Mouse (Mus musculus): ENCODE data around the gene Rxra. TPM values are rescaled to one million over a fixed set of nuclear protein-coding genes. Genes with fewer than 3 reads are reported as not detected.

Rxra gene
- total and polyA plus RNA-seq, 3 experiments = 0.05 TPM; not detected in 2

- ATAC-seq (ENCODE audit: extremely low read depth, insufficient number of reproducible peaks, low FRiP score, poor library complexity, severe bottlenecking) (no peak), DNase-seq (ENCODE audit: low spot score) (no peak)
- H3K36me3 ChIP-seq (replicated peaks) = no peaks in the 10 kb centered on the region
- TF ChIP-seq GATA2 (IDR thresholded peaks at IDR 0.05; ENCODE audit: borderline replicate concordance, low read depth, low read length) (no peak), CTCF (IDR thresholded peaks at IDR 0.05; ENCODE audit: low read depth, low read length) (no peak), GATA1 (IDR thresholded peaks at IDR 0.05; ENCODE audit: borderline replicate concordance, low read length) (no peak)
- no peaks in the 10 kb centered on the region for H3K9me3 ChIP-seq (replicated peaks)
- no peak overlapping the region for H3K4me3 ChIP-seq (ENCODE audit: low read depth, low read length)
- H3K27me3 ChIP-seq (ENCODE audit: insufficient read depth, low read length) = peaks cover 46% of the 10 kb centered on the region
- H3K4me1 ChIP-seq (ENCODE audit: insufficient read depth, low read depth, low read length) = peaks cover 15% of the 10 kb centered on the region
These were observed 26.2 kb upstream of the Rxra start for GRCm38 (mm10) chr2:27649862-27650661.

GRCm38 (mm10) chr2:27650991-27651390 is 25.2 kb upstream of the Rxra start:
- Histone ChIP-seq H3K4me1 (ENCODE audit: insufficient read depth, low read depth, low read length) (peaks cover 20% of the 10 kb centered on the region), H3K36me3 (replicated peaks) (no peaks in the 10 kb centered on the region), H3K27me3 (ENCODE audit: insufficient read depth, low read length) (peaks cover 45% of the 10 kb centered on the region), H3K4me3 (ENCODE audit: low read depth, low read length) (no peak overlapping the region), H3K9me3 (replicated peaks) (no peaks in the 10 kb centered on the region)
- no peak for ATAC-seq (ENCODE audit: extremely low read depth, insufficient number of reproducible peaks, low FRiP score, poor library complexity, severe bottlenecking)
- no peak for TF ChIP-seq GATA1 (IDR thresholded peaks at IDR 0.05; ENCODE audit: borderline replicate concordance, low read length)
- no peak for TF ChIP-seq TAL1 (conservative IDR thresholded peaks at IDR 0.05; ENCODE audit: low read depth, low read length)
- TF ChIP-seq POLR2AphosphoS5 (IDR thresholded peaks at IDR 0.05; ENCODE audit: insufficient replicate concordance, low read depth, low read length) = no peak
- no peak for TF ChIP-seq GATA2 (IDR thresholded peaks at IDR 0.05; ENCODE audit: borderline replicate concordance, low read depth, low read length)
- no peak for TF ChIP-seq CTCF (IDR thresholded peaks at IDR 0.05; ENCODE audit: low read depth, low read length)
- no peak for DNase-seq (ENCODE audit: low spot score)

GRCm38 (mm10) chr2:27653496-27654030 is 22.7 kb upstream of the Rxra start:
- no peak for TF ChIP-seq GATA2 (IDR thresholded peaks at IDR 0.05; ENCODE audit: borderline replicate concordance, low read depth, low read length)
- no peak for TF ChIP-seq CTCF (IDR thresholded peaks at IDR 0.05; ENCODE audit: low read depth, low read length)
- TF ChIP-seq TAL1 (conservative IDR thresholded peaks at IDR 0.05; ENCODE audit: low read depth, low read length) = no peak
- no peak for TF ChIP-seq POLR2AphosphoS5 (IDR thresholded peaks at IDR 0.05; ENCODE audit: insufficient replicate concordance, low read depth, low read length)
- TF ChIP-seq GATA1 (IDR thresholded peaks at IDR 0.05; ENCODE audit: borderline replicate concordance, low read length) = no peak
- Histone ChIP-seq H3K27me3 (ENCODE audit: insufficient read depth, low read length) (peaks cover 54% of the 10 kb centered on the region), H3K4me1 (ENCODE audit: insufficient read depth, low read depth, low read length) (peaks cover 20% of the 10 kb centered on the region), H3K9me3 (replicated peaks) (no peaks in the 10 kb centered on the region), H3K4me3 (ENCODE audit: low read depth, low read length) (no peak overlapping the region), H3K36me3 (replicated peaks) (no peaks in the 10 kb centered on the region)
- no peak for DNase-seq (ENCODE audit: low spot score)
- no peak for ATAC-seq (ENCODE audit: extremely low read depth, insufficient number of reproducible peaks, low FRiP score, poor library complexity, severe bottlenecking)

- DNase-seq (ENCODE audit: low spot score) (no peak), ATAC-seq (ENCODE audit: extremely low read depth, insufficient number of reproducible peaks, low FRiP score, poor library complexity, severe bottlenecking) (no peak)
- Histone ChIP-seq H3K4me3 (ENCODE audit: low read depth, low read length) (no peak overlapping the region), H3K36me3 (replicated peaks) (no peaks in the 10 kb centered on the region), H3K9me3 (replicated peaks) (no peaks in the 10 kb centered on the region), H3K4me1 (ENCODE audit: insufficient read depth, low read depth, low read length) (peaks cover 20% of the 10 kb centered on the region), H3K27me3 (ENCODE audit: insufficient read depth, low read length) (peaks cover 54% of the 10 kb centered on the region)
- TF ChIP-seq POLR2AphosphoS5 (IDR thresholded peaks at IDR 0.05; ENCODE audit: insufficient replicate concordance, low read depth, low read length) = no peak
- peak; percentile 22; the same call in 1 of the 2 replicates for TF ChIP-seq TAL1 (conservative IDR thresholded peaks at IDR 0.05; ENCODE audit: low read depth, low read length)
These were observed 21.7 kb upstream of the Rxra start for GRCm38 (mm10) chr2:27654321-27655232.

- H3K36me3 ChIP-seq (replicated peaks) = no peaks in the 10 kb centered on the region
- H3K27me3 ChIP-seq (ENCODE audit: insufficient read depth, low read length) = peaks cover 43% of the 10 kb centered on the region
- TF ChIP-seq POLR2AphosphoS5 (IDR thresholded peaks at IDR 0.05; ENCODE audit: insufficient replicate concordance, low read depth, low read length) (no peak), CTCF (IDR thresholded peaks at IDR 0.05; ENCODE audit: low read depth, low read length) (no peak), GATA1 (IDR thresholded peaks at IDR 0.05; ENCODE audit: borderline replicate concordance, low read length) (no peak), GATA2 (IDR thresholded peaks at IDR 0.05; ENCODE audit: borderline replicate concordance, low read depth, low read length) (no peak), TAL1 (conservative IDR thresholded peaks at IDR 0.05; ENCODE audit: low read depth, low read length) (no peak)
- H3K9me3 ChIP-seq (replicated peaks) = no peaks in the 10 kb centered on the region
- H3K4me3 ChIP-seq (ENCODE audit: low read depth, low read length) = no peak overlapping the region
- no peak for ATAC-seq (ENCODE audit: extremely low read depth, insufficient number of reproducible peaks, low FRiP score, poor library complexity, severe bottlenecking)
- DNase-seq (ENCODE audit: low spot score) = no peak
- H3K4me1 ChIP-seq (ENCODE audit: insufficient read depth, low read depth, low read length) = peaks cover 20% of the 10 kb centered on the region
These were observed 19.7 kb upstream of the Rxra start for GRCm38 (mm10) chr2:27656576-27656975.

GRCm38 (mm10) chr2:27665284-27665683 is 11.0 kb upstream of the Rxra start:
- DNase-seq (ENCODE audit: low spot score) (no peak), ATAC-seq (ENCODE audit: extremely low read depth, insufficient number of reproducible peaks, low FRiP score, poor library complexity, severe bottlenecking) (no peak)
- Histone ChIP-seq H3K4me1 (ENCODE audit: insufficient read depth, low read depth, low read length) (no peaks in the 10 kb centered on the region), H3K4me3 (ENCODE audit: low read depth, low read length) (no peak overlapping the region), H3K27me3 (ENCODE audit: insufficient read depth, low read length) (peaks cover 36% of the 10 kb centered on the region), H3K36me3 (replicated peaks) (no peaks in the 10 kb centered on the region), H3K9me3 (replicated peaks) (no peaks in the 10 kb centered on the region)
- TF ChIP-seq TAL1 (conservative IDR thresholded peaks at IDR 0.05; ENCODE audit: low read depth, low read length) (no peak), CTCF (IDR thresholded peaks at IDR 0.05; ENCODE audit: low read depth, low read length) (no peak), GATA2 (IDR thresholded peaks at IDR 0.05; ENCODE audit: borderline replicate concordance, low read depth, low read length) (no peak), POLR2AphosphoS5 (IDR thresholded peaks at IDR 0.05; ENCODE audit: insufficient replicate concordance, low read depth, low read length) (no peak), GATA1 (IDR thresholded peaks at IDR 0.05; ENCODE audit: borderline replicate concordance, low read length) (no peak)
